Mouse (Mus musculus): ENCODE measurements around the gene Unc119b. TPM values are rescaled to one million over a fixed set of nuclear protein-coding genes. Genes with fewer than 3 reads are reported as not detected.
"Not testable (repeated sequence)": the region's sequence is repeated elsewhere in the genome, so short reads cannot be mapped to it uniquely, and the experiment has no call there.

Gene Unc119b
- polyA plus RNA-seq, 1 experiment from 2014 or later: 62.6 TPM

DNA sequence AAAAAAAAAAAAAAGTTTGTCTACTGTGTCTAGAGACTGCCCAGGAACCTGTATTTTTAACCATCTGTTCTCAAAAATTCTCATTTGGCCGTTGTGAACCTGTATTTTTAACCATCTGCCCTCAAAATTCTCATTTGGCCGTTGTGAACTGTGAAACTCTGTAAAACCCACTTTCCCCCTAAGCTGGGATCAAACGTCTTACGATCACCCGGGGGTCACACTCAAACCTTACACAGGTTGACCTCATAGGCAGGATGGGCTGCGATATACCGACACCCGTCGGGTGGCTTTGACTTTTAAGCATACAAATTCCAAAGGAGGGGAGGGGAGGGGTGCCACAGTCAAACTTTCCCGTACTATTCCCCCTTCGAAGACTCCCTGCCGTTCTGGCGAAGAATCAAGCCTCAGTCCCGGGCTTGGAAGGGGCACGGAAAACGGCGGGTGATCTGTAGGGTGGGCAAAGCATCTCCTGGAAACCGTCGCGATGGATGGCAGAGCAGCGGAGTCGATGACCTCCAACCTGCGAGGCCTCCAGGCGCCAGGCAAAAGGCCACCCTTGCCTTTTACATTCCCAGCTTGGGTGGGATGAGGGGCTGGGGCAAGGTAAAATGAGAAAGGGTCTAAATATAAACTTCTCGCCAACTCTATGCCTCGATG is 22.3 kb upstream of the Unc119b start:
- Histone ChIP-seq H3K4me1 (replicated peaks) (peaks cover 63% of the 10 kb centered on the region), H3K4me3 (replicated peaks) (peak overlapping the region; percentile 98), H3K27ac (peak overlapping the region; percentile 96), H3K27me3 (no peaks in the 10 kb centered on the region), H3K36me3 (peaks cover 3% of the 10 kb centered on the region; the same call in 1 of the 2 replicates), H3K4me2 (peak overlapping the region; percentile 82), H3K9me3 (no peaks in the 10 kb centered on the region), H3K9ac (replicated peaks) (peak overlapping the region; percentile 97)
- ATAC-seq (ENCODE audit: insufficient number of reproducible peaks, insufficient read depth, low FRiP score, low TSS enrichment, low read depth): no peak
- WGBS: 1% methylated on average over 26 of the region's 26 CpGs

DNA sequence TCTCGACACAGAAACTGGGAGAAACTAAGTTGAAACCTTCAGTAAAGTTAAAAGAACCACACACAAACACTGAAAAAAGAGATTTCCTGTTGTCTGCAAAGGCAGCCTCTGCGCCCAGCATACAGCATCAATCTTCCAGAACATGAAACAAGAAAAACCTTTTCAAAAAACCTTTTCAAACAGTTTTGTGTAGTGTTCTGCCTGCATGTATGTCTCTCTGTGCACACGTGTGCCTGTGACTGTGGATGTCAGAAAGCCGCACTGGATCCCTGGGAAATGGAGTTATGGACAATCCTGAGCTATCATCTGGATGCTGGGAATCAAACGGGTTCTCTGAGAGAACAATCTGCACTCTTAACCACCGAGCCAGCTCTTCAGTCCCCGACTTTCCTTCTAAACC is 21.6 kb upstream of the Unc119b start:
- Histone ChIP-seq H3K27me3 (no peaks in the 10 kb centered on the region), H3K4me3 (replicated peaks) (peak overlapping the region; percentile 98), H3K36me3 (peaks cover 7% of the 10 kb centered on the region; the same call in 1 of the 2 replicates), H3K9me3 (no peaks in the 10 kb centered on the region), H3K27ac (0 out of 2 replicates have a peak overlapping the region, but pooled peaks have one; percentile 14), H3K4me2 (peak overlapping the region; percentile 82), H3K9ac (replicated peaks) (peak overlapping the region; percentile 97), H3K4me1 (replicated peaks) (peaks cover 65% of the 10 kb centered on the region)
- 60% methylated on average over 7 of the region's 7 CpGs for WGBS
- ATAC-seq (ENCODE audit: insufficient number of reproducible peaks, insufficient read depth, low FRiP score, low TSS enrichment, low read depth): no peak

DNA sequence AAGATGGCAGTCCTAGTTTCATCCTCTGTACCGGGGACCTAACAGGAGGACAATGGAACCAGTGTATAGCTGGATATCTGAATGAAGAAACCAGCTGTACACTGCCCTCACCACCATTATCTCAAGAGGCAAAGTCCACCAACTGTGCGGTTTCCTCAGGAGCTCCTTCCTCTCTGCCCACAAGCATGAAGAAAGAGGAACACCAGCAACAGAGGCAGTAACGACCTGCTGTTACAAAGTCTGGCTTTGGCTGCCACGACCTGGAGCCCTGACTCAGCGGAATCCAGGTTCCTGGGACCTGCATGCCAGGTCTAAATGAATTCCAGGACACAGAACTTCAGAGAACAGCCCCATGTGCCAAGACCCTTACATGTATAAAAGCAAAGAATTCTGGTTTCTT is 21.1 kb upstream of the Unc119b start:
- Histone ChIP-seq H3K9ac (replicated peaks) (peak overlapping the region; percentile 97; the same call in 1 of the 2 replicates), H3K4me1 (replicated peaks) (peaks cover 59% of the 10 kb centered on the region), H3K4me2 (peak overlapping the region; percentile 82), H3K36me3 (peaks cover 12% of the 10 kb centered on the region), H3K27ac (peak overlapping the region; percentile 14; the same call in 1 of the 2 replicates), H3K9me3 (no peaks in the 10 kb centered on the region), H3K4me3 (replicated peaks) (peak overlapping the region; percentile 98), H3K27me3 (no peaks in the 10 kb centered on the region)
- ATAC-seq (ENCODE audit: insufficient number of reproducible peaks, insufficient read depth, low FRiP score, low TSS enrichment, low read depth): no peak
- 38% methylated on average over 5 of the region's 5 CpGs for WGBS

DNA sequence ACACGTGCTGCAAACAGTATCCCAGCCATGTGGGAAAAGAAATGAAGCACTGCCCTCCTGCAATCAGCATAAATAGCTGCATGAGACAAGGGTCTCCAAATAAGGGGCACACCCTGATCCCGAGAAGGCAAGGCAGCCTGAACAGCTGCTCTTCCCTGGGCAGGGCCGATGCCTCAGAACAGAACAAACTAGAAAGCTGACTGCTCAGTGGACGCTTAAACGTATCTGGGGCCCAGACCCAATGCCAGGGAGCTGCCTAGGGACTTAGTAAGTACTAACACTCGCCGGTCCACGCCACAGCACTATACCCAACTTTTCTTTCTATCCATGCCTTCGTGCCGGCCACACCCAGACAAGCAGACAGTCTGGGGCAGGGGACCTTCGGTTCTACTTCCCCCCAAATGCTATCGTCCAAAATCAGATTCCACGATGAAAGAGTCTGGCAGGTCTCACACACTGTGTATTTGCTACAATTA is 20.4 kb upstream of the Unc119b start:
- Histone ChIP-seq H3K9me3 (no peaks in the 10 kb centered on the region), H3K27ac (0 out of 2 replicates have a peak overlapping the region, but pooled peaks have one; percentile 17), H3K4me1 (replicated peaks) (peaks cover 56% of the 10 kb centered on the region), H3K4me3 (replicated peaks) (peak overlapping the region; percentile 98), H3K4me2 (peak overlapping the region; percentile 82), H3K36me3 (peaks cover 19% of the 10 kb centered on the region), H3K9ac (replicated peaks) (peak overlapping the region; percentile 97; the same call in 1 of the 2 replicates), H3K27me3 (no peaks in the 10 kb centered on the region)
- no peak for ATAC-seq (ENCODE audit: insufficient number of reproducible peaks, insufficient read depth, low FRiP score, low TSS enrichment, low read depth)
- 75% methylated on average over 13 of the region's 13 CpGs for WGBS

DNA sequence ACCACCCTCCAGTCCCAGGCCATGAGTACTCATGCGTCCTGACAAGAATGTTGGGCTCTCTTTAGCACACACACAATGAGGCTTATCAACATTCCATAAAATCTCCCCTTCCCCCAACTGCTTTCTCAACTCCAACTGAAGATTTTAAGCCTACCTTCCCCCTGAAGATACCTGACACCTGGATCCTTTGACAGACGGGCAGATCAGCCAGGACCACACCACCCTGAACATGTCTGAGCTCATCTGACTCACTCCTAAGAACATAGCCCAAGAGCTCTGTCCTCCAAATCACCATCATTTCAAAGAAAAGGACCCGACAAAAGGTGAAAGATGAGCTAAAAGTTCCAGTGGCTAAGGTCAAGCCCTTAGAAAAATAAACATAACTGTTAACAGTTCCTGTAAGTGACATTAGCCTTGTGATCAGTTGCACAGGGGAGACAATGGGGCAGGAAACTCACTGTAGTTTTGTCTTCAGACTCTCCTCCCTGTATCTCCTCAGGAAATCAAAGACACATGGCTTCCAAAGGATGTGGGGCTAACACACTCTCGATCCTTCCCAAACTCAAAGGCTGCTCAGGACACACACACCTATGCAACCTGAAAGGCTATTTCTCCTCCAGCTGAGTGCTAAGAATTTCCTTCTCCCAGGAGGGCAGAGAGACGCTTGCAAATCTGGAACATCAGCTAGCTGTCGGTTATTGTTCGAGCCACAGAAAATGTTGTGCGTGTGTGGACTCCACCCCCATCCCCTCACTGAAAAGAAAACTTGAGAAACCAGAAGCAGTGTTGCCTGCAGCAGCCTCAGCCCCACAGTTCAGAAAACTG is 17.6 kb upstream of the Unc119b start:
- H3K9ac ChIP-seq (replicated peaks): no peak overlapping the region
- H3K4me2 ChIP-seq: peak overlapping the region; percentile 19; the same call in 1 of the 2 replicates
- peaks cover 46% of the 10 kb centered on the region for H3K36me3 ChIP-seq
- no peaks in the 10 kb centered on the region for H3K27me3 ChIP-seq
- no peak overlapping the region for H3K4me3 ChIP-seq (replicated peaks)
- peaks cover 52% of the 10 kb centered on the region for H3K4me1 ChIP-seq (replicated peaks)
- 47% methylated on average over 8 of the region's 8 CpGs for WGBS
- no peak for ATAC-seq (ENCODE audit: insufficient number of reproducible peaks, insufficient read depth, low FRiP score, low TSS enrichment, low read depth)
- peak overlapping the region; percentile 67; the same call in 1 of the 2 replicates for H3K27ac ChIP-seq
- no peaks in the 10 kb centered on the region for H3K9me3 ChIP-seq

DNA sequence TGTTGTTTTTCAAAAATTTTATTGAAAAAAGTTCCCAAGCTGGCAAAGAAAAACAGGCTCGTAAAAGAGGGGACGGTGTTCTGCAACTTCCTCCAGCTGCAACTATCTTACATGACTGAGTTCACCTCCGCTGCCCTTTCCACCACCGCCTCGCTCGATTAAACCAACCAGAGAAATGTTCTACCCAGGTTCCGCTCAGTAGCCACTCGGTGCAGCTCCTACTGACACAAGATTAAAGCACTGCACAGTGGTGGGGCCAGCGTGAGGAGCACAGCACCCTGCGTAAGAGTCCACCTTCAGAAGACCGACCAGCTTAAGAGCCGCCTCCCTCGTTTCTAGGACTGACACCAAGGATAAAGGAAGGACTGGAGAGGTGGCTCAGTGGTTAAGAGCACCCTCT is 16.7 kb upstream of the Unc119b start:
- Histone ChIP-seq H3K27me3 (no peaks in the 10 kb centered on the region), H3K9me3 (no peaks in the 10 kb centered on the region), H3K27ac (0 out of 2 replicates have a peak overlapping the region, but pooled peaks have one; percentile 9), H3K4me1 (replicated peaks) (peaks cover 44% of the 10 kb centered on the region), H3K4me2 (no peak overlapping the region), H3K9ac (replicated peaks) (no peak overlapping the region), H3K36me3 (peaks cover 54% of the 10 kb centered on the region), H3K4me3 (replicated peaks) (no peak overlapping the region)
- ATAC-seq (ENCODE audit: insufficient number of reproducible peaks, insufficient read depth, low FRiP score, low TSS enrichment, low read depth): no peak
- WGBS: 80% methylated on average over 13 of the region's 13 CpGs

DNA sequence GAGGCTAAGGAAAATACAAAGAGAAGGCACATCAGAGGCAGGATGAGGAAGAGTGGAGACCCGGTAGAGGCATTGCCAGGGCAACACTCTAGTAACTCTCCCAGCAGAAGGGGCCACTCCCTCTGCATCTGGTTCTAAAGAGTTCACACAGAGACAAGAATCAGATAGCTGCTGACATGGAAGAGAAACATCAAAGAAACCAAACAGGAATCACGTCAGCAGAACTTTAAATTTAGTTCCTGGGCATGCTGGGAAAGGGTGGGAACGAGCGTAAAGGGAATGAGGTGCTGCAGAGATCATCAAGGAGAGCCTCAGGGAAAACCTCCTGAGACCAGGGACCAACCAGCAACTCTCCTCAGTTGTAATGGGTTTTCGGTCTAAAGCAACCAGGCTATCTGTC is 16.2 kb upstream of the Unc119b start:
- no peak overlapping the region for H3K27ac ChIP-seq
- no peaks in the 10 kb centered on the region for H3K27me3 ChIP-seq
- H3K9ac ChIP-seq (replicated peaks): no peak overlapping the region
- peaks cover 40% of the 10 kb centered on the region for H3K4me1 ChIP-seq (replicated peaks)
- peaks cover 59% of the 10 kb centered on the region for H3K36me3 ChIP-seq
- 71% methylated on average over 5 of the region's 5 CpGs for WGBS
- no peak overlapping the region for H3K4me2 ChIP-seq
- ATAC-seq (ENCODE audit: insufficient number of reproducible peaks, insufficient read depth, low FRiP score, low TSS enrichment, low read depth): no peak
- H3K9me3 ChIP-seq: no peaks in the 10 kb centered on the region
- H3K4me3 ChIP-seq (replicated peaks): no peak overlapping the region

DNA sequence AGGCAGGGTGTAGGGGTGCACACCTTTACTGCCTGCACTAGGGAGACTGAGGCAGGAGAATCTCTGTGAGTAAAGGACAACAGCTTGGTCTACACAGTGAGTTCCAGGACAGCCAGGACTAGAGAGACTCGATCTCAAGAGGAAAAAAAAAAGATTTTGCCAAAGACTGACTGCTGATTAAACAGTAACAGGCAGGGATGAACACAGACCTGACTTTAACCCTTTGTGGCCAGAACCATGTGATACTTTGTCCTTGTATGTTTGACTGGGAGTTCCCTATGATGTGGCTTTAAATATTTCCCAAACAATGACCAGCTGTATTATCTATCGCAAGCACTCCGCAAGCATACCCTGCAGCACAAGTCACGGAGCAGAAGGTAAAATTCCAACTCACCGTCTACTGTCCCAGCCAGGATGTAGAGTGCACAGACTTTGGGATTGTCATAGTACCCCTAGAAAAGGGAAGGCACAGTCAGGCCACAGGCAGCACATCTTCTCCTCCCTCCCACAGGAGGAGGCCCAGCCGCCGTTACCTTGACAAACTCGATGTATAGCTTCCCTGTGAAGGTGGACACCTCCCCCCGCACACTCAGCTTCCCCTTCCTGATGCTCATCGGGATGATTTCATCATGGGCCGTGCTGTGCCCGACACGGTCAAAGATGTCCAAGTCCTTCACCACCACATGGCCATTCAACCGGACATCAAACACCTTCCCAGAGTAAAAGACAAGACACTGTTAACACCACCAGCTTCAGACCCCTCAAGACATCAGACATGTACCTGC is 15.1 kb upstream of the Unc119b start:
- Histone ChIP-seq H3K36me3 (peaks cover 70% of the 10 kb centered on the region), H3K4me1 (replicated peaks) (peaks cover 28% of the 10 kb centered on the region), H3K27me3 (no peaks in the 10 kb centered on the region), H3K4me3 (replicated peaks) (no peak overlapping the region), H3K4me2 (no peak overlapping the region), H3K9ac (replicated peaks) (no peak overlapping the region), H3K9me3 (no peaks in the 10 kb centered on the region), H3K27ac (no peak overlapping the region)
- 95% methylated on average over 14 of the region's 14 CpGs for WGBS
- no peak for ATAC-seq (ENCODE audit: insufficient number of reproducible peaks, insufficient read depth, low FRiP score, low TSS enrichment, low read depth)

DNA sequence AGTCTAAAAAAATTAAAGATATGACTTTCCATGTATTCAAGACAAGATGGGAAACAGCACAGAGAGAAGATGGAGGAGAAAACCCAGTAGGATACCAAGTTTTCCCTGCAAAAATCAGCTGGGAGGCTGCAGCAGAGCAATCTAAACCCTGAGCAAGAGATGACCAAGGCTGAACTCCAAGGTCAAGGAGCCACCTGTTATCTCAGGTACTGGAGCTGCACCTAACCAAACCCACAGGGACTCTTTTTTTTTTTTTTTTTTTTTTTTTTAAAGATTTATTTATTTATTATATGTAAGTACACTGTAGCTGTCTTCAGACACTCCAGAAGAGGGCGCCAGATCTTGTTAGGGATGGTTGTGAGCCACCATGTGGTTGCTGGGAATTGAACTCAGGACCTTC is 14.1 kb upstream of the Unc119b start:
- H3K9ac ChIP-seq (replicated peaks); H3K4me3 ChIP-seq (replicated peaks); H3K27me3 ChIP-seq; H3K9me3 ChIP-seq; ATAC-seq (ENCODE audit: insufficient number of reproducible peaks, insufficient read depth, low FRiP score, low TSS enrichment, low read depth); H3K4me2 ChIP-seq; H3K27ac ChIP-seq: not testable (repeated sequence)
- peaks cover 78% of the 10 kb centered on the region for H3K36me3 ChIP-seq
- no CpG with 5 or more reads among the region's 1 CpGs for WGBS
- H3K4me1 ChIP-seq (replicated peaks): peaks cover 22% of the 10 kb centered on the region

DNA sequence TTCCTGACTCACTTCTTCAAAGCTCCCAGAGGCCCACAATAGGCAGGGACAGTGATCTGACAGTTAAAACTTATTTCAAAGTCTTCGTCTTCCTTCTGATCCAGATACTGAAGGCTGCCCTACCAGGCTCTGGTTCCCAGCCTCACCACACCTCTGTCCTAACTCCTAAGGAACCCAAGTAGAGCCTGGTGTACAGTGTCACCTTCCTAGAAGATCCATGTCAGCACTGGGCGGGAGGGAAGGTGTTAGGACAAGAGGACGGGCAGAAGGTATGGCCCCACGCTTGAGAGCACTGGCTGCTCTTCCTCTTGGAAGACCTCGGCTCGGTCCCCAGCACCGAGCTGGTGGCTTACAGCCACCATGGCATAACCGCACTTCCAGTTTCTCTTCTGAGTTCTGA is 13.6 kb upstream of the Unc119b start:
- Histone ChIP-seq H3K9ac (replicated peaks) (no peak overlapping the region), H3K27me3 (no peaks in the 10 kb centered on the region), H3K36me3 (peaks cover 81% of the 10 kb centered on the region), H3K4me2 (no peak overlapping the region), H3K27ac (no peak overlapping the region), H3K4me1 (replicated peaks) (peaks cover 17% of the 10 kb centered on the region), H3K4me3 (replicated peaks) (no peak overlapping the region), H3K9me3 (no peaks in the 10 kb centered on the region)
- 90% methylated on average over 8 of the region's 8 CpGs for WGBS
- ATAC-seq (ENCODE audit: insufficient number of reproducible peaks, insufficient read depth, low FRiP score, low TSS enrichment, low read depth): no peak

DNA sequence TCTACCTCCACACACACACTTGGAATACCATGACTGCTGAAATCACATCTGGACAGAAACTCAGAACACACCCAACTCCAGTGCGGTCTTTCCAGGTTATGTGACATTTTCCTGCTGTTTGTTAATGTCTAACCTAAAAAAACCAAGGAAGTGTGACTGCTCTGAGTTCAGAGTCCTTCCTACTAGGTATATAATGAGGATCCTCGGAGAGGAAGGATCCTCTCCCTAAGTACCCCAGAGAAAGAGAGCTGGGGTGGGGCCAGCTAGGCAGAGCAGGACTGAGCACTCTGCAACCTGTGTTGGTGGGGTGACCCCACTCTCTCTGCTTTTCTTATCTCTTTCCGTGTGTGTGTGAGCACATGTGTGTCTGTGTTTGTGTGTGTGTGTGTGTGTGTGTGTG is 12.6 kb upstream of the Unc119b start:
- Histone ChIP-seq H3K4me3 (replicated peaks) (no peak overlapping the region), H3K9me3 (no peaks in the 10 kb centered on the region), H3K4me2 (no peak overlapping the region), H3K4me1 (replicated peaks) (peaks cover 7% of the 10 kb centered on the region), H3K27ac (no peak overlapping the region), H3K27me3 (no peaks in the 10 kb centered on the region), H3K9ac (replicated peaks) (no peak overlapping the region), H3K36me3 (peaks cover 91% of the 10 kb centered on the region)
- WGBS: 79% methylated on average over 3 of the region's 3 CpGs
- no peak for ATAC-seq (ENCODE audit: insufficient number of reproducible peaks, insufficient read depth, low FRiP score, low TSS enrichment, low read depth)
